Mouse (Mus musculus) lung, embryonic 14.5 days (tissue): ENCODE data around the gene Ptgr2. TPM values are rescaled to one million over a fixed set of nuclear protein-coding genes. Genes with fewer than 3 reads are reported as not detected.

Source experiments
- ATAC-seq: fragments of 200-750 bp; cut with Nextera tagmentation; 2 replicates; pipeline ENCODE4 v1.8.0; 2017; ENCODE audit warnings: mild to moderate bottlenecking, moderate TSS enrichment, moderate library complexity; ENCODE audit not compliant: insufficient read depth
- DNase-seq: peaks from one replicate; pipeline ENCODE4 v3.0.0-alpha.2; 2015
- H3K27ac ChIP-seq: fragments of 300-500 bp; sonication (generic); 2 replicates; pipeline ENCODE4 v1.5.1; 2014; ENCODE audit warnings: low read depth, mild to moderate bottlenecking, moderate library complexity
- H3K27me3 ChIP-seq: fragments of 300-500 bp; sonication (generic); 2 replicates; pipeline ENCODE4 v1.6.1; 2014; ENCODE audit warnings: low read length, control low read depth; ENCODE audit not compliant: insufficient read depth
- H3K36me3 ChIP-seq: fragments of 300-500 bp; sonication (generic); 2 replicates; pipeline ENCODE4 v1.6.1; 2014; ENCODE audit warnings: control low read depth; ENCODE audit not compliant: insufficient read depth
- H3K4me1 ChIP-seq: fragments of 300-500 bp; sonication (generic); 2 replicates; pipeline ENCODE4 v1.6.1; 2014; ENCODE audit warnings: antibody characterized with exemption, control low read depth; ENCODE audit not compliant: insufficient read depth
- H3K4me2 ChIP-seq: fragments of 300-500 bp; sonication (generic); 2 replicates; pipeline ENCODE4 v1.6.1; 2014; ENCODE audit warnings: mild to moderate bottlenecking
- H3K4me3 ChIP-seq: fragments of 300-500 bp; sonication (generic); 2 replicates; pipeline ENCODE4 v1.5.1; 2014; ENCODE audit warnings: low read depth, low read length
- H3K9ac ChIP-seq: fragments of 300-500 bp; sonication (generic); 2 replicates; pipeline ENCODE4 v1.6.1; 2014
- H3K9me3 ChIP-seq: fragments of 300-500 bp; sonication (generic); 2 replicates; pipeline ENCODE4 v1.6.1; 2016; ENCODE audit warnings: low read depth, low read length, control low read depth
- CTCF ChIP-seq: IDR thresholded peaks from 2 replicates; pipeline ENCODE4 v1.5.1; 2016; ENCODE audit warnings: antibody characterized with exemption, low read depth
- WGBS: fragments of 180-500 bp; shearing (Covaris S2); extraction: QIAGEN DNeasy Blood & Tissue Kit; methylation state at CpG from one replicate; pipeline ENCODE4 v1.1.7; 2014; 5-methylcytosine and 5-hydroxymethylcytosine counted together
- polyA plus RNA-seq: library from polyadenylated mRNA; unstranded; fragments of >200 nt; fragmentation: Nextera tagmentation; extraction: Ambion mirVana; gene quantifications from 2 replicates; pipeline ENCODE4 v1.2.1, GENCODE M21; 2014

Ptgr2 gene
- polyA plus RNA-seq, 1 experiment from 2014 or later: 17.2 TPM

- Histone ChIP-seq H3K4me3 (no peak overlapping the region), H3K36me3 (no peaks in the 10 kb centered on the region), H3K27me3 (no peaks in the 10 kb centered on the region), H3K4me1 (no peaks in the 10 kb centered on the region), H3K27ac (no peak overlapping the region), H3K4me2 (no peak overlapping the region), H3K9me3 (no peaks in the 10 kb centered on the region), H3K9ac (no peak overlapping the region)
- DNase-seq: peak; percentile 90
- WGBS: 12% methylated on average over 3 of the region's 3 CpGs
- no peak for ATAC-seq
- peak; percentile 90 for TF ChIP-seq CTCF
Measured at GRCm38 (mm10) chr12:84249217-84249616, 35.8 kb upstream of the Ptgr2 start.

DNA sequence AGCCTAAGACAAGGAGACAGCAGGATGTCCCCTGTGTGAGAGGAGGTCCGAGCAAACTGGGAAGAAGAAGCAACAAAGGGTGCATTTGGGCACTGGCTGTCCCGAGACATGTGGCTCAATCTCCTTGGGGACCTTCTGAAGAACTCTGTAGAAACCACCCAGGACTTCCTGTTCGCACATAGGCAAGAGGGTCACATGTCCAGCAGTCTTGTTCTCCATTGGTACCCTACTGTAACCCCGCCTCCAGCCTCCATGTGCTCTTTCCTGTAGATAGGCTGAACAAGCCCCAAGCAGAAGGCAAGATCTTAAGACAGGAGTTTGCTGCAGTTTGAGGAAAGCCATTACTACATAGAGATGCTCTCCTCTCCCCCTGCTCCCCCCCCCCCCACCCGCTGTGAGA, 32.2 kb upstream of the Ptgr2 start:
- H3K27me3 ChIP-seq: no peaks in the 10 kb centered on the region
- H3K4me2 ChIP-seq: no peak overlapping the region
- DNase-seq (no peak), ATAC-seq (no peak)
- WGBS: 89% methylated on average over 4 of the region's 5 CpGs
- no peak overlapping the region for H3K27ac ChIP-seq
- no peaks in the 10 kb centered on the region for H3K4me1 ChIP-seq
- H3K9ac ChIP-seq: no peak overlapping the region
- no peak for TF ChIP-seq CTCF
- H3K9me3 ChIP-seq: no peaks in the 10 kb centered on the region
- H3K36me3 ChIP-seq: no peaks in the 10 kb centered on the region
- no peak overlapping the region for H3K4me3 ChIP-seq

DNA sequence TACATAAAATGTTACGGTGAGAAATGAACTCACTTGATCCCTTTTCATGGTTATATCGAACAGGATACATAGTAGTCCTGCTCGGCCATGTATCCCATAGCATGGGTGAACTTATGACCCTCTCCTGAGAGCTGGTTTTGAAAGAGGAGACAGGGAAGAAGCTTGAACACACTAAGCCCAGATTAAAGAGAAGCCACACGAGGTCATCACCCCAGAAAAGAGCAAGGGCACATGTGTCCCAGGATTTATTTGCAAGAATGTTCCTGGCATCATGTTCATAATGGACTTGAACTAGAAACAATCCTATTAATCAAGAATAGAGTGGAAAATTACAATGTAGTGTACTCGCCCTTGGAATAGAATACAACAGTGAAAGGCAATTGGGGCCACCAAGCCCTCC, 30.1 kb upstream of the Ptgr2 start:
- TF ChIP-seq CTCF: no peak
- DNase-seq: no peak
- Histone ChIP-seq H3K36me3 (no peaks in the 10 kb centered on the region), H3K4me1 (no peaks in the 10 kb centered on the region), H3K4me2 (no peak overlapping the region), H3K4me3 (no peak overlapping the region), H3K27me3 (no peaks in the 10 kb centered on the region), H3K9me3 (no peaks in the 10 kb centered on the region), H3K9ac (no peak overlapping the region), H3K27ac (no peak overlapping the region)
- 62% methylated on average over 5 of the region's 5 CpGs for WGBS
- no peak for ATAC-seq

DNA sequence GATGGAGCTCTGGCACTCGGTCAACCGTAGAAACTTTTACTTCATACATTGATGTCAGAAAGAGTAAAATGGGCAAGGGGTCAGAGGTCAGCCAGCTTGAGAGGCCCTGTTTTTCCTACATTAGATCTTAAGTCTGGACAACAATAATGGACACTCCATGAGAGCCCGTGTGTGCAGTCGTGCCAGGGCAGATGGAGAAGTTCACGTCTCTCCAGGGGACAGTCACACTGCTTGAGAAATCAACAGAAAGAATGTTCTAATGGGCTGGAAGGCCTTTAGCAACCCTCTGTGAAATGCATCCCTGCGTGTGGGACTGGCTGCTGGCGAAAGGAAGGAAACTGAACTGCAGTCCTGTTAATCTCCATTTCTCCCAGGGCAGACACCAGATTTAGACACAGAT, 24.7 kb upstream of the Ptgr2 start:
- Histone ChIP-seq H3K27ac (no peak overlapping the region), H3K27me3 (no peaks in the 10 kb centered on the region), H3K36me3 (no peaks in the 10 kb centered on the region), H3K4me2 (no peak overlapping the region), H3K9ac (no peak overlapping the region), H3K4me3 (no peak overlapping the region), H3K9me3 (no peaks in the 10 kb centered on the region), H3K4me1 (no peaks in the 10 kb centered on the region)
- no peak for DNase-seq
- no peak for ATAC-seq
- TF ChIP-seq CTCF: no peak
- WGBS: 58% methylated on average over 7 of the region's 7 CpGs

- no peak for ATAC-seq
- WGBS: 46% methylated on average over 2 of the region's 2 CpGs
Measured at GRCm38 (mm10) chr12:84267264-84267663, 17.8 kb upstream of the Ptgr2 start.

DNA sequence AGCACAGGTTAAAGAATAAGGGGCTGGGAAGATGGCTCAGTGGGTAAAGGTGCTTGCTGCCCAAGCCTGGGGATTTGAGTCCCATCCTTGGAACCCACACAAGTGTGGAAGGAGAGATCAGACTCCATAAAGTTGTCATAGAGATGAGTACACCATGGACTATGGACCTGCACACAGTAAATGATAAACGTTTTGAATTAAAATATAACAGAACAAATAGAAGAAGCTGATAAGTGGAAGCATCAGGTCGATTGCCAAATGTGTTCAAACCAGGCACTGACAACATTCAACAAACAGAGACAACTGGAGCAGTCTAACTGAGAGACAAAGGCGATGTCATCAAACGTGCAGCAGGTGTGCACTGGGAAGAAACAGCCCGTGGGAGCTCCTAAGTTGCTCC, 11.7 kb upstream of the Ptgr2 start:
- ATAC-seq (no peak), DNase-seq (no peak)
- no peak for TF ChIP-seq CTCF

More at GRCm38 (mm10) chr12:84267264-84267663, 17.8 kb upstream of the Ptgr2 start:
- H3K4me1 ChIP-seq: no peaks in the 10 kb centered on the region
- H3K27me3 ChIP-seq: no peaks in the 10 kb centered on the region
- no peak overlapping the region for H3K4me2 ChIP-seq
- no peak overlapping the region for H3K9ac ChIP-seq
- no peak overlapping the region for H3K27ac ChIP-seq
- H3K9me3 ChIP-seq: no peaks in the 10 kb centered on the region
- TF ChIP-seq CTCF: no peak
- DNase-seq: no peak
- H3K4me3 ChIP-seq: no peak overlapping the region
- H3K36me3 ChIP-seq: no peaks in the 10 kb centered on the region

DNA sequence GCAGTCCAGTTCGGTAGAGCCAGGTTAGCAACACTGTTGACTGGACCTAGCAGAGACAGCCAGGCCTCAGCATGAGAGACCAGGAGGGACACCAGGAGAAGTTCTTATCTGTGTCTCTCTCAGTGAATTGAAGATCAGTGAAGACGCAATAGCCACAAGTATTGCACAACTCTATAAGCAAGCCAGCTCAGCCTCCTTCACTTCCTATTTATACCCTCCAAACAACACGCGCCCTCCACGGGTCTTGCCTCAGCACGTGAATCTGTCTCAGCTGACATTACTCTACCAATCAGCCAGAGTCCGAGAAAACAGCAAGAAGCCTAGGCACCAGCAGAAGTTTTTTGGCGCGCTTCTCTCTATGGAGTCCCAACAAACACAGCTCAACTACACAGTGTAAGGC, 9.7 kb upstream of the Ptgr2 start:
- Histone ChIP-seq H3K27ac (no peak overlapping the region), H3K4me2 (no peak overlapping the region), H3K9ac (no peak overlapping the region), H3K9me3 (no peaks in the 10 kb centered on the region), H3K36me3 (no peaks in the 10 kb centered on the region), H3K4me1 (no peaks in the 10 kb centered on the region), H3K27me3 (no peaks in the 10 kb centered on the region), H3K4me3 (no peak overlapping the region)
- ATAC-seq (no peak), DNase-seq (peak; percentile 11)
- WGBS: 90% methylated on average over 9 of the region's 9 CpGs
- no peak for TF ChIP-seq CTCF

More for the DNA sequence above, 11.7 kb upstream of the Ptgr2 start:
- H3K27ac ChIP-seq: no peak overlapping the region
- H3K4me3 ChIP-seq: no peak overlapping the region
- H3K9me3 ChIP-seq: no peaks in the 10 kb centered on the region
- H3K9ac ChIP-seq: no peak overlapping the region
- no peak overlapping the region for H3K4me2 ChIP-seq
- 66% methylated on average over 5 of the region's 5 CpGs for WGBS
- H3K4me1 ChIP-seq: no peaks in the 10 kb centered on the region
- no peaks in the 10 kb centered on the region for H3K36me3 ChIP-seq
- H3K27me3 ChIP-seq: no peaks in the 10 kb centered on the region

DNA sequence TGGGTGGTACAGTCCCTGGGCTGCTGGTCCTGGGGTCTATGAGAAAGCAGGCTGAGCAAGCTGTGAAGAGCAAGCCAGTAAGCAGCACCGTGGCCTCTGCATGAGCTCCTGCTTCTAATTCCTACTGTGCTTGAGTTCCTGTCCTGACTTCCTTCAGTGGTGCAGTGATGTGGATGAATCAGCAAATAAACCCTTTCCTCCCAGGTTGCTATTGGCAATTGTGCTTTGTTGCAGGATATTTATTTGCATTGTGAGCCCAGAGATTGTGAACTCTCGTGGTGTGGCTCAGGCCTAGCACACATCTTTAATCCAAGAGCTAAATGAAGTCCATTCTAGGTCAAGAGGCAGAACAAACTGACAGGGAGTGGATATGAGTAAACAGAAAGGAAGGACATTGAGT, 8.7 kb upstream of the Ptgr2 start:
- H3K36me3 ChIP-seq: no peaks in the 10 kb centered on the region
- no peaks in the 10 kb centered on the region for H3K4me1 ChIP-seq
- H3K4me3 ChIP-seq: no peak overlapping the region
- no peak overlapping the region for H3K4me2 ChIP-seq
- ATAC-seq: no peak
- no peak for TF ChIP-seq CTCF
- no peak overlapping the region for H3K9ac ChIP-seq
- WGBS: 57% methylated on average over 2 of the region's 2 CpGs
- H3K9me3 ChIP-seq: no peaks in the 10 kb centered on the region
- no peak overlapping the region for H3K27ac ChIP-seq
- DNase-seq: no peak
- H3K27me3 ChIP-seq: no peaks in the 10 kb centered on the region
